Mouse (Mus musculus) erythroblast, embryonic 14.5 days (primary cell): ENCODE results near the gene Mybpc3.

Source experiments
- GATA1 ChIP-seq: IDR thresholded peaks from 2 replicates; pipeline ENCODE4 v1.6.1; 2012; ENCODE audit warnings: low read length, inconsistent platforms, mixed read lengths
- TAL1 ChIP-seq: IDR thresholded peaks from 3 replicates; pipeline ENCODE4 v1.6.1; 2012; ENCODE audit warnings: low read length, inconsistent platforms, mixed read lengths

- no peak for TF ChIP-seq GATA1
- no peak for TF ChIP-seq TAL1
Observed at GRCm38 (mm10) chr2:91097015-91097414, 20.9 kb upstream of the Mybpc3 start.
